Mouse (Mus musculus) c-Kit-positive CD71-negative TER-119-negative erythroid progenitor cells, embryonic 14.5 days (primary cell): ENCODE data around the gene Sall2.
"Not testable (repeated sequence)": the region's sequence is repeated elsewhere in the genome, so short reads cannot be mapped to it uniquely, and the experiment has no call there.

Source experiments
- DNase-seq: peaks from one replicate; pipeline ENCODE4 v3.0.0-alpha.2; 2013; ENCODE audit warnings: low read depth

Sall2 gene

GRCm38 (mm10) chr14:52327910-52328812 lies at the start of gene Sall2:
Gene Sall2 (minus strand): TSS chr14:52328762.
- DNase-seq, result no peak

GRCm38 (mm10) chr14:52368741-52369140 lies 40.2 kb upstream of the Sall2 start:
- no peak for DNase-seq

GRCm38 (mm10) chr14:52356308-52356707 lies 27.7 kb upstream of the Sall2 start, which contains the start of gene Olfr1513:
Gene Olfr1513 (minus strand): TSS chr14:52356408.
- DNase-seq, result no peak

- no peak for DNase-seq
These were observed 10.9 kb upstream of the Sall2 start for GRCm38 (mm10) chr14:52339512-52339852.

- DNase-seq, result peak; percentile 73
These were observed 10.4 kb upstream of the Sall2 start for GRCm38 (mm10) chr14:52338751-52339511.

GRCm38 (mm10) chr14:52332171-52332570 lies 3.6 kb upstream of the Sall2 start:
- DNase-seq, result no peak

- no peak for DNase-seq
These were observed 2.6 kb upstream of the Sall2 start for GRCm38 (mm10) chr14:52331069-52331750.

GRCm38 (mm10) chr14:52327375-52327901 lies 1.1 kb downstream of the Sall2 start:
- no peak for DNase-seq

- DNase-seq, result no peak
These were observed 2.7 kb downstream of the Sall2 start for GRCm38 (mm10) chr14:52325890-52326289.

GRCm38 (mm10) chr14:52319361-52319760 lies 9.2 kb downstream of the Sall2 start:
- DNase-seq, result no peak

GRCm38 (mm10) chr14:52316441-52317225 lies 11.9 kb downstream of the Sall2 start:
- DNase-seq, result no peak

- DNase-seq, result no peak
These were observed 12.6 kb downstream of the Sall2 start for GRCm38 (mm10) chr14:52315792-52316440.

GRCm38 (mm10) chr14:52315283-52315780 lies 13.2 kb downstream of the Sall2 start:
- no peak for DNase-seq

- no peak for DNase-seq
These were observed 13.8 kb downstream of the Sall2 start for GRCm38 (mm10) chr14:52314808-52315150.

- no peak for DNase-seq
These were observed 14.4 kb downstream of the Sall2 start for GRCm38 (mm10) chr14:52313931-52314807.

GRCm38 (mm10) chr14:52310906-52311305 lies 17.7 kb downstream of the Sall2 start:
- no peak for DNase-seq

- DNase-seq, result not testable (repeated sequence)
These were observed 18.2 kb downstream of the Sall2 start for GRCm38 (mm10) chr14:52310343-52310742.

- no peak for DNase-seq
These were observed 22.5 kb downstream of the Sall2 start for GRCm38 (mm10) chr14:52306100-52306499.

- DNase-seq, result peak; percentile 90
These were observed 23.8 kb downstream of the Sall2 start, which contains the start of gene Mettl3 for GRCm38 (mm10) chr14:52304644-52305271. Gene Mettl3 (minus strand): TSS chr14:52305128.
